Mouse (Mus musculus) heart, embryonic 16.5 days (tissue): ENCODE measurements around the gene Pglyrp2. TPM values are rescaled to one million over a fixed set of nuclear protein-coding genes. Genes with fewer than 3 reads are reported as not detected.

Source experiments
- ATAC-seq: fragments of 200-750 bp; cut with Nextera tagmentation; replicated peaks from 2 replicates; pipeline ENCODE4 v1.8.0; 2017; ENCODE audit warnings: moderate number of reproducible peaks; ENCODE audit not compliant: insufficient read depth, low FRiP score; ENCODE audit errors: extremely low read depth
- H3K27ac ChIP-seq: fragments of 300-500 bp; sonication (generic); 2 replicates; pipeline ENCODE4 v1.5.1; 2014; ENCODE audit warnings: mild to moderate bottlenecking, low read length, control low read depth, moderate library complexity
- H3K27me3 ChIP-seq: fragments of 300-500 bp; sonication (generic); 2 replicates; pipeline ENCODE4 v1.6.1; 2014; ENCODE audit warnings: low read length, mixed read lengths; ENCODE audit not compliant: control insufficient read depth, insufficient read depth
- H3K36me3 ChIP-seq: fragments of 300-500 bp; sonication (generic); 2 replicates; pipeline ENCODE4 v1.6.1; 2014; ENCODE audit not compliant: control insufficient read depth, insufficient read depth
- H3K4me1 ChIP-seq: fragments of 300-500 bp; sonication (generic); 2 replicates; pipeline ENCODE4 v1.6.1; 2014; ENCODE audit warnings: low read length, mixed read lengths; ENCODE audit not compliant: control insufficient read depth, insufficient read depth
- H3K4me2 ChIP-seq: fragments of 300-500 bp; sonication (generic); 2 replicates; pipeline ENCODE4 v1.6.1; 2014; ENCODE audit warnings: low read depth, mild to moderate bottlenecking, control low read depth, low read length
- H3K4me3 ChIP-seq: fragments of 300-500 bp; sonication (generic); 2 replicates; pipeline ENCODE4 v1.5.1; 2014; ENCODE audit warnings: mild to moderate bottlenecking, control low read depth, low read length
- H3K9ac ChIP-seq: fragments of 300-500 bp; sonication (generic); 2 replicates; pipeline ENCODE4 v1.6.1; 2014; ENCODE audit warnings: low read length, control low read depth
- H3K9me3 ChIP-seq: fragments of 300-500 bp; sonication (generic); replicated peaks from 2 replicates; pipeline ENCODE4 v1.6.1; 2016; ENCODE audit warnings: low read length; ENCODE audit not compliant: control insufficient read depth
- WGBS: fragments of 180-500 bp; shearing (Covaris S2); extraction: QIAGEN DNeasy Blood & Tissue Kit; methylation state at CpG from one replicate; pipeline ENCODE4 v1.1.7; 2014; 5-methylcytosine and 5-hydroxymethylcytosine counted together
- polyA plus RNA-seq: library from polyadenylated mRNA; unstranded; fragments of >200 nt; fragmentation: Nextera tagmentation; extraction: Ambion mirVana; gene quantifications from 2 replicates; pipeline ENCODE4 v1.2.1, GENCODE M21; 2015

The Pglyrp2 gene
- polyA plus RNA-seq, 1 experiment from 2014 or later: 3.0 TPM

- no peak overlapping the region for H3K9ac ChIP-seq
- H3K36me3 ChIP-seq: no peaks in the 10 kb centered on the region
- no peak for ATAC-seq
- H3K9me3 ChIP-seq: peaks cover 6% of the 10 kb centered on the region; the same call in 1 of the 2 replicates
- H3K4me2 ChIP-seq: no peak overlapping the region
- H3K4me3 ChIP-seq: no peak overlapping the region
- no peak overlapping the region for H3K27ac ChIP-seq
- H3K4me1 ChIP-seq: no peaks in the 10 kb centered on the region
- no peaks in the 10 kb centered on the region; the same call in 1 of the 2 replicates for H3K27me3 ChIP-seq
These were observed 23.2 kb upstream of the Pglyrp2 start for GRCm38 (mm10) chr17:32447195-32447594.

GRCm38 (mm10) chr17:32445016-32445415 is 21.0 kb upstream of the Pglyrp2 start:
- H3K27me3 ChIP-seq: no peaks in the 10 kb centered on the region
- ATAC-seq: no peak
- WGBS: 58% methylated on average over 5 of the region's 5 CpGs
- H3K9me3 ChIP-seq: peaks cover 6% of the 10 kb centered on the region; the same call in 1 of the 2 replicates
- no peaks in the 10 kb centered on the region for H3K4me1 ChIP-seq
- H3K9ac ChIP-seq: no peak overlapping the region
- no peak overlapping the region for H3K27ac ChIP-seq
- no peak overlapping the region for H3K4me2 ChIP-seq
- no peak overlapping the region for H3K4me3 ChIP-seq
- H3K36me3 ChIP-seq: no peaks in the 10 kb centered on the region

- H3K4me2 ChIP-seq: no peak overlapping the region
- no peaks in the 10 kb centered on the region for H3K4me1 ChIP-seq
- 64% methylated on average over 6 of the region's 6 CpGs for whole genome bisulfite sequencing
- peaks cover 4% of the 10 kb centered on the region; the same call in 1 of the 2 replicates for H3K27me3 ChIP-seq
- H3K9me3 ChIP-seq: peaks cover 3% of the 10 kb centered on the region; the same call in 1 of the 2 replicates
- no peaks in the 10 kb centered on the region for H3K36me3 ChIP-seq
- H3K9ac ChIP-seq: no peak overlapping the region
- H3K4me3 ChIP-seq: no peak overlapping the region
- no peak for ATAC-seq
- H3K27ac ChIP-seq: no peak overlapping the region
These were observed 19.3 kb upstream of the Pglyrp2 start for GRCm38 (mm10) chr17:32443245-32443644.

- no peak overlapping the region for H3K9ac ChIP-seq
- H3K9me3 ChIP-seq: no peaks in the 10 kb centered on the region
- no peaks in the 10 kb centered on the region for H3K36me3 ChIP-seq
- ATAC-seq: no peak
- no peak overlapping the region for H3K4me3 ChIP-seq
- peaks cover 4% of the 10 kb centered on the region; the same call in 1 of the 2 replicates for H3K27me3 ChIP-seq
- no peak overlapping the region for H3K4me2 ChIP-seq
- no peak overlapping the region for H3K27ac ChIP-seq
- WGBS: 83% methylated on average over 4 of the region's 4 CpGs
- H3K4me1 ChIP-seq: no peaks in the 10 kb centered on the region
These were observed 13.1 kb upstream of the Pglyrp2 start for GRCm38 (mm10) chr17:32437106-32437505.

- Histone ChIP-seq H3K4me1 (no peaks in the 10 kb centered on the region), H3K9me3 (no peaks in the 10 kb centered on the region), H3K9ac (no peak overlapping the region), H3K4me3 (no peak overlapping the region), H3K27me3 (peaks cover 4% of the 10 kb centered on the region; the same call in 1 of the 2 replicates), H3K36me3 (no peaks in the 10 kb centered on the region), H3K4me2 (no peak overlapping the region), H3K27ac (no peak overlapping the region)
- WGBS: 72% methylated on average over 5 of the region's 5 CpGs
- no peak for ATAC-seq
These were observed 11.2 kb upstream of the Pglyrp2 start for GRCm38 (mm10) chr17:32435151-32435550.

- no peak overlapping the region for H3K4me3 ChIP-seq
- no peak overlapping the region for H3K27ac ChIP-seq
- H3K27me3 ChIP-seq: peaks cover under 1% of the 10 kb centered on the region; the same call in 1 of the 2 replicates
- WGBS: 52% methylated on average over 4 of the region's 4 CpGs
- no peaks in the 10 kb centered on the region for H3K4me1 ChIP-seq
- no peaks in the 10 kb centered on the region for H3K9me3 ChIP-seq
- ATAC-seq: no peak
- H3K36me3 ChIP-seq: no peaks in the 10 kb centered on the region
- H3K4me2 ChIP-seq: no peak overlapping the region
- no peak overlapping the region for H3K9ac ChIP-seq
These were observed 10.4 kb upstream of the Pglyrp2 start for GRCm38 (mm10) chr17:32434324-32434723.

- Histone ChIP-seq H3K9ac (no peak overlapping the region), H3K27me3 (no peaks in the 10 kb centered on the region), H3K4me1 (no peaks in the 10 kb centered on the region), H3K36me3 (no peaks in the 10 kb centered on the region), H3K27ac (no peak overlapping the region), H3K9me3 (no peaks in the 10 kb centered on the region), H3K4me2 (no peak overlapping the region), H3K4me3 (no peak overlapping the region)
- ATAC-seq: no peak
- 46% methylated on average over 3 of the region's 3 CpGs for WGBS
These were observed 8.0 kb upstream of the Pglyrp2 start for GRCm38 (mm10) chr17:32431972-32432371.

GRCm38 (mm10) chr17:32426610-32427009 is 2.6 kb upstream of the Pglyrp2 start:
- H3K27me3 ChIP-seq: no peaks in the 10 kb centered on the region
- H3K4me2 ChIP-seq: no peak overlapping the region
- no peaks in the 10 kb centered on the region for H3K4me1 ChIP-seq
- no peak for ATAC-seq
- H3K27ac ChIP-seq: no peak overlapping the region
- no peaks in the 10 kb centered on the region for H3K9me3 ChIP-seq
- no peak overlapping the region for H3K9ac ChIP-seq
- H3K4me3 ChIP-seq: no peak overlapping the region
- no peaks in the 10 kb centered on the region for H3K36me3 ChIP-seq

GRCm38 (mm10) chr17:32420781-32421180 is 3.2 kb downstream of the Pglyrp2 start:
- H3K4me1 ChIP-seq: no peaks in the 10 kb centered on the region
- H3K27ac ChIP-seq: no peak overlapping the region
- no peak for ATAC-seq
- H3K9ac ChIP-seq: no peak overlapping the region
- H3K27me3 ChIP-seq: peaks cover 8% of the 10 kb centered on the region
- H3K4me3 ChIP-seq: no peak overlapping the region
- WGBS: 72% methylated on average over 8 of the region's 8 CpGs
- H3K4me2 ChIP-seq: no peak overlapping the region
- no peaks in the 10 kb centered on the region for H3K36me3 ChIP-seq
- no peaks in the 10 kb centered on the region for H3K9me3 ChIP-seq
